Mouse (Mus musculus): ENCODE measurements around the gene Nudt4. TPM values are rescaled to one million over a fixed set of nuclear protein-coding genes. Genes with fewer than 3 reads are reported as not detected.

The Nudt4 gene
- polyA plus RNA-seq, 1 experiment from 2014 or later: 113 TPM

DNA sequence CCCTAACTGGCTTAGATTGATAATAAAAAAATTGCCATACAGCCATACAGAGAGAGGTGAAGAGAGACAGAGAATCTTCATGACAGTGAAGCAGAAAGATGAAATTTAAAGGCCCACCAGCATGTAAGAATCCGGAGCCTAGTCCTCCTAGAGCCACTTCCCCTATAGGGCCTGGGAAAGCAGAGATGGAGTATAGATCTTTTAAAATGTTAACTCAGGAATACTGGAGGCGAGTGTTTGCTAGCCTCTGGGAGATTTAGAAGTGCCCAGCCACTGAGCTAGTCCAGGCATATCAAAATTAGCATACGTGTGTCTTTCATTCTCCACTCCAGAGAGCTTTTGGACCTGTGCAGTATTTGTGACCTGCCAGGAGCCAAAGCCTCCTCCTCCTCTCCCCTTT lies 54.7 kb downstream of the Nudt4 start:
- no peaks in the 10 kb centered on the region for H3K4me1 ChIP-seq
- WGBS: 76% methylated on average over 3 of the region's 3 CpGs
- H3K9me3 ChIP-seq (replicated peaks): no peaks in the 10 kb centered on the region
- H3K27me3 ChIP-seq: no peaks in the 10 kb centered on the region
- H3K36me3 ChIP-seq: no peaks in the 10 kb centered on the region
- H3K4me2 ChIP-seq: no peak overlapping the region
- no peak overlapping the region for H3K27ac ChIP-seq
- no peak overlapping the region for H3K4me3 ChIP-seq (replicated peaks)
- no peak for ATAC-seq (replicated peaks; ENCODE audit: low FRiP score)
- H3K9ac ChIP-seq: no peak overlapping the region

DNA sequence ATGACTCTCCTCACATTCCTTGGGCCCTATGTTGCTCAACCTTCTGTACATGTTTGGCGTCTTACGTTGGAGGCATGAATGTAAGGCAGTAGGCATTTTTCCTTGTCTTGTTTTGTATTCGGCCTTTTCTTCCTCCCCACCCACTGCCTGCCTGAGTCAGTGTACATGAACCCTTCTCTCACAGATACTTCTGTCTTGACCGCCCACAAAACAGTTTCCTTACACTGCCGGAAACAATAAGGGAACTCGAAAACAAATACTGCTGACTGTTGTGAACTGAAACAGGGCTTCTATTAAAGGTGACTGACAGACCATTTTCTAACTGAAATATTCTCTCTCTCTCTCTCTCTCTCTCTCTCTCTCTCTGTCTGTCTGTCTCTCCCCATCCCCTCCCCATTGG lies 55.2 kb downstream of the Nudt4 start:
- no peak for ATAC-seq (replicated peaks; ENCODE audit: low FRiP score)
- 81% methylated on average over 6 of the region's 6 CpGs for WGBS
- no peak overlapping the region for H3K4me2 ChIP-seq
- no peak overlapping the region for H3K9ac ChIP-seq
- H3K9me3 ChIP-seq (replicated peaks): no peaks in the 10 kb centered on the region
- H3K4me1 ChIP-seq: no peaks in the 10 kb centered on the region
- H3K27me3 ChIP-seq: no peaks in the 10 kb centered on the region
- H3K36me3 ChIP-seq: no peaks in the 10 kb centered on the region
- H3K4me3 ChIP-seq (replicated peaks): no peak overlapping the region
- no peak overlapping the region for H3K27ac ChIP-seq

GRCm38 (mm10) chr10:95508126-95508525 lies 55.8 kb downstream of the Nudt4 start:
- Histone ChIP-seq H3K4me1 (no peaks in the 10 kb centered on the region), H3K9me3 (replicated peaks) (no peaks in the 10 kb centered on the region), H3K27me3 (no peaks in the 10 kb centered on the region), H3K27ac (no peak overlapping the region), H3K4me3 (replicated peaks) (no peak overlapping the region), H3K36me3 (no peaks in the 10 kb centered on the region), H3K4me2 (no peak overlapping the region), H3K9ac (no peak overlapping the region)
- WGBS: 81% methylated on average over 8 of the region's 8 CpGs
- ATAC-seq (replicated peaks; ENCODE audit: low FRiP score): no peak

GRCm38 (mm10) chr10:95504341-95504740 lies 59.6 kb downstream of the Nudt4 start:
- WGBS: 14% methylated on average over 1 of the region's 1 CpGs
- Histone ChIP-seq H3K4me3 (replicated peaks) (no peak overlapping the region), H3K4me2 (no peak overlapping the region), H3K36me3 (peaks cover 5% of the 10 kb centered on the region; the same call in 1 of the 2 replicates), H3K9ac (no peak overlapping the region), H3K4me1 (peaks cover 10% of the 10 kb centered on the region), H3K27ac (no peak overlapping the region), H3K9me3 (replicated peaks) (no peaks in the 10 kb centered on the region), H3K27me3 (no peaks in the 10 kb centered on the region)
- no peak for ATAC-seq (replicated peaks; ENCODE audit: low FRiP score)

DNA sequence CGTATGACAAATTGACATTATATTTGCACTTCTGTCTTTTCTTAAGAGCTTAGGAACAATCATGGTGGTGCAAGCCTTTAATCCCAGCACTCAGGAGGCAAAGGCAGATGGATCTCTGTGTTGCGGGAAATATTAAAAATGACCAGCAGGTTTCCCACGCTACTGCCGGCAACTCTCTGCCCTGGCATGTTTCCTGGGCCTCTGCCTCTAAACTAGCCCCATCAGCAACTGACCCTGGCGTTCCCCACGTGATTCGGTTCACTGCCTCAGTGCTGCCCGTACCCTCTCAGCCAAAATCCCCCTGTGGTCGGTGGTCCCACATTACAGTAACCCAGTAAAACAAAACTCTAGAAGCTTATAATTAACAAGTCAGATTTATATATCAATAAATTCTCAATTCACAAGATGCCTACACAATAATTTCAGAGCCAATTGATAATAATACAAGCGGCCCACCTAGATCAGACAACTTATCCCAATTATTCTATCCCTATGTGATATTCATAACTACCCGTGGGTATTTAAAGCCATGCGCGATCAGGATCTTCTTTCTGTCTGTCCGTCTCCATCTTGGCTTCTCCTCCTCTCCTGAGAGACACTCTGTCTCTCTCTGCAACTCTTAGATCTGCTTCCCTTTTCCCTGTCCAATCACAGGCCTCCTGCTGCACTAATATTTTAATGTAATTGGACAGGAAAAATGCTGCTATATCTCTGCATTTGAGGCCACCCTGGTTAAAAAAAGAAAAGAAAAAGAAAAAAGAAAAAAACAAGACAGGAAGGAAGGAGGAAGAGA lies 60.3 kb downstream of the Nudt4 start:
- H3K9me3 ChIP-seq (replicated peaks): no peaks in the 10 kb centered on the region
- no peaks in the 10 kb centered on the region for H3K27me3 ChIP-seq
- H3K9ac ChIP-seq: no peak overlapping the region
- H3K36me3 ChIP-seq: peaks cover 5% of the 10 kb centered on the region; the same call in 1 of the 2 replicates
- no peak for ATAC-seq (replicated peaks; ENCODE audit: low FRiP score)
- WGBS: 82% methylated on average over 14 of the region's 14 CpGs
- H3K4me1 ChIP-seq: peaks cover 10% of the 10 kb centered on the region
- no peak overlapping the region for H3K4me3 ChIP-seq (replicated peaks)
- H3K4me2 ChIP-seq: no peak overlapping the region
- no peak overlapping the region for H3K27ac ChIP-seq

DNA sequence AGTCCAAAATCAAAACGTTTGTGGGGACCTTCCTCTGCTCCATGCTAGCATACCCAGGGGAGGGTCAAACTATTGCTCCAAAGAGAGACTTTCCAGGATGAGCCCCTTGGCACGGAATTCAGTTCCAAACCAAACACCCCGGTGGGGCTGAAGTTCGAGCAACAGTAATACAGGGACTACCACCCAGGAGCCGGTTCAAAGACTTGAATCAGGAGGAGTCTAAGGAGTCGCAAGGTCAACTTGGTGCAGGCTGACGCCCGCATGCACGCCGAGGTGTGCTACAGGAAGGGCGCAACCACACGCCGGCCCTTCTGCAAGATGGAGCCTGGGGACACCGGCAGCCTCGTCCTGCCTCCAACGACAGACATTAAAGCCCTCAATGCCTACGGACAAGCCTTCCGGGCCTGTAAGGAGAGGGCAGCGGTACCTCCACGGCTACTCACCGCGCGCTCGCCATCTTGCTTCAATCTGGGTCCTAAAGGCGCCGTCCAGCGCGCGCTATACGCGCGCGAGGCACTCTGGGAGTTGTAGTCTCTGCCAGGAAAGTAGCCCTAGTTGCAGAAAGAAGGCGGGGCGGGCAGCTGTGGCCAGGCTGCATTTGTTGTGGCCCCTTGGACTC lies 62.4 kb downstream of the Nudt4 start, which contains the start of gene Mrpl42:
Mrpl42 (minus strand) TSS at position 478 of the 619 bp plus-strand sequence.
- Histone ChIP-seq H3K9me3 (replicated peaks) (no peaks in the 10 kb centered on the region), H3K4me2 (peak within 1 kb of the TSS; percentile 60), H3K27ac (peak within 1 kb of the TSS; percentile 91), H3K9ac (peak within 1 kb of the TSS; percentile 84), H3K36me3 (peaks cover 23% of the 10 kb centered on the region), H3K4me3 (replicated peaks) (peak within 1 kb of the TSS; percentile 84), H3K27me3 (no peaks in the 10 kb centered on the region), H3K4me1 (peaks cover 10% of the 10 kb centered on the region)
- WGBS: under 1% methylated on average over 35 of the region's 35 CpGs
- peak; percentile 97 for ATAC-seq (replicated peaks; ENCODE audit: low FRiP score)

GRCm38 (mm10) chr10:95501033-95501432 lies 62.9 kb downstream of the Nudt4 start:
- Histone ChIP-seq H3K9me3 (replicated peaks) (no peaks in the 10 kb centered on the region), H3K4me3 (replicated peaks) (peak overlapping the region; percentile 84), H3K9ac (peak overlapping the region; percentile 84), H3K27ac (peak overlapping the region; percentile 91), H3K27me3 (no peaks in the 10 kb centered on the region), H3K4me2 (peak overlapping the region; percentile 60), H3K4me1 (peaks cover 10% of the 10 kb centered on the region), H3K36me3 (peaks cover 26% of the 10 kb centered on the region)
- 1% methylated on average over 7 of the region's 7 CpGs for WGBS
- no peak for ATAC-seq (replicated peaks; ENCODE audit: low FRiP score)

Small RNA genes lying within 50 kb of the gene (microRNA-seq; reads per million reads assigned to microRNA genes)
- 14.7 reads per million, percentile 35 among the genes with 10 or more reads in this experiment for gene Mir3058

Other genes starting within 250 kb of the Nudt4 start
- 7.7 and 9.3 TPM in 2 replicates for gene Cradd, start 240.0 kb downstream of the Nudt4 start, polyA plus RNA-seq (2015; fragmentation: Nextera tagmentation; extraction: Ambion mirVana)
- 26.2 and 28.5 TPM in 2 replicates for gene Socs2, start 147.0 kb downstream of the Nudt4 start, polyA plus RNA-seq (2015; fragmentation: Nextera tagmentation; extraction: Ambion mirVana)
- 337 and 354 TPM in 2 replicates for gene Mrpl42, start 62.2 kb downstream of the Nudt4 start, polyA plus RNA-seq (2015; fragmentation: Nextera tagmentation; extraction: Ambion mirVana)
- gene Ube2n, start 49.0 kb downstream of the Nudt4 start, polyA plus RNA-seq (2015; fragmentation: Nextera tagmentation; extraction: Ambion mirVana): 347 and 381 TPM in 2 replicates
- 0.47 TPM in 1 of 2 replicates, not detected in the other for gene Anapc15-ps, start 109.3 kb upstream of the Nudt4 start, polyA plus RNA-seq (2015; fragmentation: Nextera tagmentation; extraction: Ambion mirVana)

Measured in kidney, embryonic 15.5 days (tissue).